Mouse (Mus musculus): Measurements from ENCODE around the gene Hao2. TPM values are rescaled to one million over a fixed set of nuclear protein-coding genes. Genes with fewer than 3 reads are reported as not detected.

Hao2 gene
- polyA plus RNA-seq (2012; fragmentation: generic; extraction: Trizol), result not detected
- long read RNA-seq, experiment 1, result 0 reads
- long read RNA-seq, experiment 2, result 0 reads

- H3K4me3 ChIP-seq (ENCODE audit: insufficient read depth, poor library complexity, severe bottlenecking), result no peak within 1 kb of the TSS
- TF ChIP-seq USF1 (IDR thresholded peaks at IDR 0.05; ENCODE audit: low read depth), result no peak
- TF ChIP-seq MYOD1 (IDR thresholded peaks at IDR 0.05; ENCODE audit: control insufficient read depth, insufficient read length, low read depth), result no peak
- TF ChIP-seq CEBPB (IDR thresholded peaks at IDR 0.05; ENCODE audit: low read depth), result no peak
- no peak for TF ChIP-seq MYOG (IDR thresholded peaks at IDR 0.05; ENCODE audit: control insufficient read depth, extremely low read depth, insufficient read length)
- no peak for TF ChIP-seq FOSL1 (IDR thresholded peaks at IDR 0.05; ENCODE audit: insufficient read depth, low read length, poor library complexity, severe bottlenecking)
- H3K36me3 ChIP-seq (ENCODE audit: control insufficient read depth, insufficient read depth), result no peaks in the 10 kb centered on the region
- no peaks in the 10 kb centered on the region for H3K27me3 ChIP-seq (ENCODE audit: control insufficient read depth, insufficient read depth, insufficient read length)
- no peaks in the 10 kb centered on the region for H3K79me2 ChIP-seq (ENCODE audit: control insufficient read depth, insufficient read depth)
- H3ac ChIP-seq (ENCODE audit: control insufficient read depth, insufficient read length, low read depth), result no peak within 1 kb of the TSS
- no peaks in the 10 kb centered on the region for H3K79me3 ChIP-seq (ENCODE audit: low read depth)
Observed at GRCm38 (mm10) chr3:98893057-98893772, at the start of gene Hao2. Gene Hao2 (minus strand): TSS chr3:98893239.

- Histone ChIP-seq H3K79me2 (ENCODE audit: control insufficient read depth, insufficient read depth) (no peaks in the 10 kb centered on the region), H3K36me3 (ENCODE audit: control insufficient read depth, insufficient read depth) (no peaks in the 10 kb centered on the region), H3K79me3 (ENCODE audit: low read depth) (no peaks in the 10 kb centered on the region), H3K27me3 (ENCODE audit: control insufficient read depth, insufficient read depth, insufficient read length) (no peaks in the 10 kb centered on the region), H3ac (ENCODE audit: control insufficient read depth, insufficient read length, low read depth) (no peak overlapping the region), H3K4me3 (ENCODE audit: insufficient read depth, poor library complexity, severe bottlenecking) (no peak overlapping the region)
- TF ChIP-seq CTCF (IDR thresholded peaks at IDR 0.05; ENCODE audit: control insufficient read depth, insufficient read depth, insufficient read length), result no peak
- no peak for TF ChIP-seq USF1 (IDR thresholded peaks at IDR 0.05; ENCODE audit: low read depth)
- no peak for TF ChIP-seq MYOD1 (IDR thresholded peaks at IDR 0.05; ENCODE audit: control insufficient read depth, insufficient read length, low read depth)
- TF ChIP-seq MAX (IDR thresholded peaks at IDR 0.05), result no peak
- no peak for TF ChIP-seq CEBPB (IDR thresholded peaks at IDR 0.05; ENCODE audit: low read depth)
- no peak for TF ChIP-seq MYOG (IDR thresholded peaks at IDR 0.05; ENCODE audit: control insufficient read depth, extremely low read depth, insufficient read length)
- TF ChIP-seq FOSL1 (IDR thresholded peaks at IDR 0.05; ENCODE audit: insufficient read depth, low read length, poor library complexity, severe bottlenecking), result no peak
Observed at GRCm38 (mm10) chr3:98941601-98942000, 48.6 kb upstream of the Hao2 start.

- H3K79me3 ChIP-seq (ENCODE audit: low read depth), result no peaks in the 10 kb centered on the region
- H3K36me3 ChIP-seq (ENCODE audit: control insufficient read depth, insufficient read depth), result no peaks in the 10 kb centered on the region
- no peak for TF ChIP-seq MYOD1 (IDR thresholded peaks at IDR 0.05; ENCODE audit: control insufficient read depth, insufficient read length, low read depth)
- no peak for TF ChIP-seq CEBPB (IDR thresholded peaks at IDR 0.05; ENCODE audit: low read depth)
- H3K79me2 ChIP-seq (ENCODE audit: control insufficient read depth, insufficient read depth), result no peaks in the 10 kb centered on the region
- H3ac ChIP-seq (ENCODE audit: control insufficient read depth, insufficient read length, low read depth), result no peak overlapping the region
- no peak overlapping the region for H3K4me3 ChIP-seq (ENCODE audit: insufficient read depth, poor library complexity, severe bottlenecking)
- H3K27me3 ChIP-seq (ENCODE audit: control insufficient read depth, insufficient read depth, insufficient read length), result no peaks in the 10 kb centered on the region
Observed at GRCm38 (mm10) chr3:98941066-98941551, 48.1 kb upstream of the Hao2 start.

- H3K79me3 ChIP-seq (ENCODE audit: low read depth), result no peaks in the 10 kb centered on the region
- no peaks in the 10 kb centered on the region for H3K79me2 ChIP-seq (ENCODE audit: control insufficient read depth, insufficient read depth)
- no peak overlapping the region for H3K4me3 ChIP-seq (ENCODE audit: insufficient read depth, poor library complexity, severe bottlenecking)
- H3ac ChIP-seq (ENCODE audit: control insufficient read depth, insufficient read length, low read depth), result no peak overlapping the region
- H3K27me3 ChIP-seq (ENCODE audit: control insufficient read depth, insufficient read depth, insufficient read length), result no peaks in the 10 kb centered on the region
- no peaks in the 10 kb centered on the region for H3K36me3 ChIP-seq (ENCODE audit: control insufficient read depth, insufficient read depth)
- TF ChIP-seq MYOG (IDR thresholded peaks at IDR 0.05; ENCODE audit: control insufficient read depth, extremely low read depth, insufficient read length), result no peak
- TF ChIP-seq FOSL1 (IDR thresholded peaks at IDR 0.05; ENCODE audit: insufficient read depth, low read length, poor library complexity, severe bottlenecking), result no peak
- no peak for TF ChIP-seq MAX (IDR thresholded peaks at IDR 0.05)
- TF ChIP-seq CTCF (IDR thresholded peaks at IDR 0.05; ENCODE audit: control insufficient read depth, insufficient read depth, insufficient read length), result no peak
- TF ChIP-seq USF1 (IDR thresholded peaks at IDR 0.05; ENCODE audit: low read depth), result no peak
- TF ChIP-seq CEBPB (IDR thresholded peaks at IDR 0.05; ENCODE audit: low read depth), result no peak
- no peak for TF ChIP-seq MYOD1 (IDR thresholded peaks at IDR 0.05; ENCODE audit: control insufficient read depth, insufficient read length, low read depth)
Observed at GRCm38 (mm10) chr3:98940225-98940624, 47.2 kb upstream of the Hao2 start.

- H3K36me3 ChIP-seq (ENCODE audit: control insufficient read depth, insufficient read depth), result no peaks in the 10 kb centered on the region
- H3K27me3 ChIP-seq (ENCODE audit: control insufficient read depth, insufficient read depth, insufficient read length), result no peaks in the 10 kb centered on the region
- no peak overlapping the region for H3K4me3 ChIP-seq (ENCODE audit: insufficient read depth, poor library complexity, severe bottlenecking)
- no peaks in the 10 kb centered on the region for H3K79me2 ChIP-seq (ENCODE audit: control insufficient read depth, insufficient read depth)
- TF ChIP-seq FOSL1 (IDR thresholded peaks at IDR 0.05; ENCODE audit: insufficient read depth, low read length, poor library complexity, severe bottlenecking) (no peak), CEBPB (IDR thresholded peaks at IDR 0.05; ENCODE audit: low read depth) (no peak), MAX (IDR thresholded peaks at IDR 0.05) (no peak), MYOG (IDR thresholded peaks at IDR 0.05; ENCODE audit: control insufficient read depth, extremely low read depth, insufficient read length) (no peak), USF1 (IDR thresholded peaks at IDR 0.05; ENCODE audit: low read depth) (no peak), CTCF (IDR thresholded peaks at IDR 0.05; ENCODE audit: control insufficient read depth, insufficient read depth, insufficient read length) (no peak), MYOD1 (IDR thresholded peaks at IDR 0.05; ENCODE audit: control insufficient read depth, insufficient read length, low read depth) (no peak)
- H3K79me3 ChIP-seq (ENCODE audit: low read depth), result no peaks in the 10 kb centered on the region
- H3ac ChIP-seq (ENCODE audit: control insufficient read depth, insufficient read length, low read depth), result no peak overlapping the region
Observed at GRCm38 (mm10) chr3:98936446-98936845, 43.4 kb upstream of the Hao2 start.

GRCm38 (mm10) chr3:98934601-98935000, 41.6 kb upstream of the Hao2 start:
- no peak overlapping the region for H3ac ChIP-seq (ENCODE audit: control insufficient read depth, insufficient read length, low read depth)
- no peak overlapping the region for H3K4me3 ChIP-seq (ENCODE audit: insufficient read depth, poor library complexity, severe bottlenecking)
- H3K36me3 ChIP-seq (ENCODE audit: control insufficient read depth, insufficient read depth), result no peaks in the 10 kb centered on the region
- no peaks in the 10 kb centered on the region for H3K79me2 ChIP-seq (ENCODE audit: control insufficient read depth, insufficient read depth)
- no peak for TF ChIP-seq MYOD1 (IDR thresholded peaks at IDR 0.05; ENCODE audit: control insufficient read depth, insufficient read length, low read depth)
- no peak for TF ChIP-seq CTCF (IDR thresholded peaks at IDR 0.05; ENCODE audit: control insufficient read depth, insufficient read depth, insufficient read length)
- no peak for TF ChIP-seq FOSL1 (IDR thresholded peaks at IDR 0.05; ENCODE audit: insufficient read depth, low read length, poor library complexity, severe bottlenecking)
- no peak for TF ChIP-seq CEBPB (IDR thresholded peaks at IDR 0.05; ENCODE audit: low read depth)
- TF ChIP-seq MAX (IDR thresholded peaks at IDR 0.05), result no peak
- TF ChIP-seq USF1 (IDR thresholded peaks at IDR 0.05; ENCODE audit: low read depth), result no peak
- TF ChIP-seq MYOG (IDR thresholded peaks at IDR 0.05; ENCODE audit: control insufficient read depth, extremely low read depth, insufficient read length), result no peak
- no peaks in the 10 kb centered on the region for H3K79me3 ChIP-seq (ENCODE audit: low read depth)
- no peaks in the 10 kb centered on the region for H3K27me3 ChIP-seq (ENCODE audit: control insufficient read depth, insufficient read depth, insufficient read length)
